Mouse (Mus musculus) intestine, postnatal 0 days (tissue): ENCODE data around the gene Zxdc. TPM values are rescaled to one million over a fixed set of nuclear protein-coding genes. Genes with fewer than 3 reads are reported as not detected.

Experiments
- ATAC-seq: fragments of 200-750 bp; cut with Nextera tagmentation; 2 replicates; pipeline ENCODE4 v1.8.0; 2017; ENCODE audit warnings: mild to moderate bottlenecking, moderate TSS enrichment, moderate library complexity
- H3K27ac ChIP-seq: fragments of 300-500 bp; sonication (generic); 2 replicates; pipeline ENCODE4 v1.5.1; 2014; ENCODE audit warnings: mild to moderate bottlenecking, low read depth, low read length, moderate library complexity
- H3K27me3 ChIP-seq: fragments of 300-500 bp; sonication (generic); replicated peaks from 2 replicates; pipeline ENCODE4 v1.6.1; 2014; ENCODE audit warnings: low read length, mixed read lengths; ENCODE audit not compliant: control insufficient read depth, insufficient read depth
- H3K36me3 ChIP-seq: fragments of 300-500 bp; sonication (generic); 2 replicates; pipeline ENCODE4 v1.6.1; 2014; ENCODE audit warnings: mild to moderate bottlenecking, moderate library complexity; ENCODE audit not compliant: control insufficient read depth, insufficient read depth
- H3K4me1 ChIP-seq: fragments of 300-500 bp; sonication (generic); replicated peaks from 2 replicates; pipeline ENCODE4 v1.6.1; 2014; ENCODE audit warnings: antibody characterized with exemption, low read length, mixed read lengths; ENCODE audit not compliant: control insufficient read depth, insufficient read depth
- H3K4me2 ChIP-seq: fragments of 300-500 bp; sonication (generic); replicated peaks from 2 replicates; pipeline ENCODE4 v1.6.1; 2014; ENCODE audit warnings: low read depth, mild to moderate bottlenecking, moderate library complexity
- H3K4me3 ChIP-seq: fragments of 300-500 bp; sonication (generic); 2 replicates; pipeline ENCODE4 v1.5.1; 2014; ENCODE audit warnings: low read depth, low read length
- H3K9ac ChIP-seq: fragments of 300-500 bp; sonication (generic); 2 replicates; pipeline ENCODE4 v1.6.1; 2014; ENCODE audit warnings: mild to moderate bottlenecking, low read depth, low read length
- H3K9me3 ChIP-seq: fragments of 300-500 bp; sonication (generic); 2 replicates; pipeline ENCODE4 v1.6.1; 2016; ENCODE audit warnings: mixed run types; ENCODE audit not compliant: control insufficient read depth
- CTCF ChIP-seq: sonication (generic); IDR thresholded peaks from 2 replicates; pipeline ENCODE4 v1.5.1; 2016; ENCODE audit warnings: low read depth, mild to moderate bottlenecking, control low read depth, antibody characterized with exemption, moderate library complexity
- WGBS: fragments of 180-500 bp; shearing (Covaris S2); extraction: QIAGEN DNeasy Blood & Tissue Kit; methylation state at CpG from one replicate; pipeline ENCODE4 v1.1.7; 2014; 5-methylcytosine and 5-hydroxymethylcytosine counted together
- polyA plus RNA-seq: library from polyadenylated mRNA; unstranded; fragments of >200 nt; fragmentation: Nextera tagmentation; extraction: Ambion mirVana; gene quantifications from 2 replicates; pipeline ENCODE4 v1.2.1, GENCODE M21; 2015

Zxdc gene
- polyA plus RNA-seq, 1 experiment from 2014 or later = 5.3 TPM

DNA sequence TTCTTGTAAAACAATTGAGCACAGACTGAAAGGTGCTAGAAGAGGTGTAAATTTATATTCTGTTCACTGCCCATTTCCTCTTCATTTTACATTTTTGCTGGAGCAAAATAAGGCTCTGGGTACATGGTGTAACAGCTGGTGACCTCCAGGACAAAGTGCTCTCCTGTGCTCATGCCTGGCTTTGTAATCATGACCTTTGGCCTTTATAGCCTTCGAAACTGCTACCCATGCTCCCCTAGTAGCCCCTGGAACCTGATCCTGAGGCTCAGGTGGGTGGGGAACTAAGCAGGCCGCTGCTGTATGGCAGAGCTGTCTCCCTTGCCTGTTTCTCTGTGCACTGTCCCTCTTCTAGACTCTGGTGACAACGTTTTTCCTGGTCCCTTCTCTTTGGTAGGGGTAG is 24.7 kb downstream of the Zxdc start:
- H3K36me3 ChIP-seq = peaks cover 24% of the 10 kb centered on the region
- H3K4me1 ChIP-seq = peaks cover 3% of the 10 kb centered on the region; the same call in 1 of the 2 replicates
- 39% methylated on average over 3 of the region's 3 CpGs for WGBS
- no peak overlapping the region for H3K9ac ChIP-seq
- TF ChIP-seq CTCF = no peak
- no peak overlapping the region for H3K4me3 ChIP-seq
- H3K27ac ChIP-seq = no peak overlapping the region
- no peaks in the 10 kb centered on the region for H3K27me3 ChIP-seq
- peak; percentile 58 for ATAC-seq
- H3K9me3 ChIP-seq = no peaks in the 10 kb centered on the region
- H3K4me2 ChIP-seq = no peak overlapping the region

DNA sequence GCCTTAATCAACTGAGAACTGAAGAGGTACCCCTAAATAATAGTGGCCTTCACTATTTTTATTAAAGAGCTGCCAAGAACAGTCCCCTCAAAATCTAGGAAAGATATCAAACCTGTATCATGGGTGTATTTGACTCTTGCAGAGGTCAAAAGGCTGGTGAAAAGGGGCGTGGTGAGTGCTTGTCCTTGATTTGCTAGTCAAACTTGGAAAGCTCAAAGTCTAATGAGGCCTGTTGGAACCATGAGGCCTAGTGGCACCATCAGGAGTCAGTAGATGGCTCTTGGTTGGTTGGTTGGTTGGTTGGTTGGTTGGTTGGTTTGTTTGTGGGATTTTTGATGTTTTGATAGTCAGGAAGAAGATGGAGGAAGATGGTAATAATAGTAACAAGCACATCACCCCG is 26.5 kb downstream of the Zxdc start:
- ATAC-seq = no peak
- peaks cover 3% of the 10 kb centered on the region; the same call in 1 of the 2 replicates for H3K4me1 ChIP-seq
- H3K9me3 ChIP-seq = no peaks in the 10 kb centered on the region
- H3K27me3 ChIP-seq = no peaks in the 10 kb centered on the region
- TF ChIP-seq CTCF = no peak
- no peak overlapping the region for H3K9ac ChIP-seq
- no peak overlapping the region for H3K4me2 ChIP-seq
- no peak overlapping the region for H3K27ac ChIP-seq
- peaks cover 30% of the 10 kb centered on the region for H3K36me3 ChIP-seq
- no peak overlapping the region for H3K4me3 ChIP-seq
- WGBS = 84% methylated on average over 2 of the region's 2 CpGs

DNA sequence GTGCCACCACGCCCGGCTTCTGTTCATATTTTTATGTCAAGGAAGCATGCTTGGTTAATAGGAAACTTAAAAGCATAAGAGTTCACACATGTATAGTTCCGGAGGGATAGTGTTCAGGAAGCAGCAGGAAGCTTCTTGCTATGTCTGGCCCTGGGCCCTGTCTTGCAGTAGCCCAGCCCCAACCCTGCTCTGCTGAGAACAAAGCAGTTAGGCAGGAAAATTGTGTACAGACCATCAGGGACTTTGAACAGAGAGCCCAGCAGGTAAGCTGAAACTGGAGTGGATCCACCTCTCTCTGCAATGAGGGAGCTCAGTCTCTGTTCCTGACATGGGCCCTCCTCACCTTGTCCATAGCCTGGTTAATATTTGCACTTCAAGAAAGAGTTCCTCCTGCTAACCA is 28.0 kb downstream of the Zxdc start:
- Histone ChIP-seq H3K36me3 (peaks cover 37% of the 10 kb centered on the region), H3K27me3 (no peaks in the 10 kb centered on the region), H3K27ac (no peak overlapping the region; the same call in 1 of the 2 replicates), H3K9me3 (no peaks in the 10 kb centered on the region), H3K4me1 (peaks cover 3% of the 10 kb centered on the region; the same call in 1 of the 2 replicates), H3K4me2 (no peak overlapping the region), H3K9ac (no peak overlapping the region), H3K4me3 (no peak overlapping the region)
- 54% methylated on average over 3 of the region's 3 CpGs for WGBS
- TF ChIP-seq CTCF = no peak
- peak; percentile 69 for ATAC-seq

DNA sequence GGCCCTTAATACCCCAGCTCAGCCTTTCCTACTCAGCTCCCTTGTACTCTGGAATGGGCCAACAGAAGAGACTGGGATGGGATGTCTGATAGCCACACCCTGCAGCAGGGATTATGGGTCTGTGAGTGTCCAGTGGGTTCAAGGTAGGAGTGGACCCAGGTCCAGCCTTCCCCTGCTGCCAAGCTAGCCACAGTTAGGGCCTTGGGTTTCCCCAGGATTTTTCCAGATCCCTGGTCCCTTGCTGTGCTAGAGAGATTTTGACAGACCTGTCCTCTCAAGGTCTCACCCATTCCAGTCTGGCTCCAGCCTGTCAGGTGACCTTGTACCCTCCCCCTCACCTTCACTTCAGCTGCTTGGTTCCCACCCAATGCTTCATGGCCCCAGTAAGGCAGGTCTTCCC is 39.3 kb downstream of the Zxdc start:
- Histone ChIP-seq H3K4me2 (no peak overlapping the region), H3K36me3 (peaks cover 6% of the 10 kb centered on the region; the same call in 1 of the 2 replicates), H3K9me3 (no peaks in the 10 kb centered on the region), H3K27ac (no peak overlapping the region), H3K4me3 (no peak overlapping the region), H3K4me1 (no peaks in the 10 kb centered on the region), H3K27me3 (no peaks in the 10 kb centered on the region), H3K9ac (no peak overlapping the region)
- TF ChIP-seq CTCF = no peak
- ATAC-seq = no peak

DNA sequence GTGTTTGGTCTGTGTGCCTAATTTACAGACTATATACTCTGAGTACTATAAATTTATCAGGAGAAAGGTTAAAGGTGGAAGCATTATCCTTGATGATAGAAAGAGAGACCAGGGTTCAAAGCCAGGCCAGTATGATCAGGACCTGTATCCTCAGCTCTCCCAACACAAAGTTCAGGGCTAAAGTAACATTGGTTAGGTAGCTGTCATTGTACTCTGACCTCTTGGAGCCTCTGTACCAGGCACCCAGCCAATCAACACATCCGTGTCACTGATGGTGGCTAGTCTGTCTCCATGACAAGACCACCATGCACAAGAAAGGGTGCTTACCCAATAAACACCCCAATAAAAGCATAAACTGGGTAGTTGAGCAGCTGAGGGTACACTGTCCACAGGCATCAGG is 41.7 kb downstream of the Zxdc start:
- ATAC-seq = no peak
- Histone ChIP-seq H3K4me2 (no peak overlapping the region), H3K9me3 (no peaks in the 10 kb centered on the region), H3K4me1 (no peaks in the 10 kb centered on the region), H3K36me3 (no peaks in the 10 kb centered on the region; the same call in 1 of the 2 replicates), H3K9ac (no peak overlapping the region), H3K27ac (no peak overlapping the region), H3K4me3 (no peak overlapping the region), H3K27me3 (no peaks in the 10 kb centered on the region)
- WGBS = 71% methylated on average over 1 of the region's 1 CpGs
- TF ChIP-seq CTCF = no peak

DNA sequence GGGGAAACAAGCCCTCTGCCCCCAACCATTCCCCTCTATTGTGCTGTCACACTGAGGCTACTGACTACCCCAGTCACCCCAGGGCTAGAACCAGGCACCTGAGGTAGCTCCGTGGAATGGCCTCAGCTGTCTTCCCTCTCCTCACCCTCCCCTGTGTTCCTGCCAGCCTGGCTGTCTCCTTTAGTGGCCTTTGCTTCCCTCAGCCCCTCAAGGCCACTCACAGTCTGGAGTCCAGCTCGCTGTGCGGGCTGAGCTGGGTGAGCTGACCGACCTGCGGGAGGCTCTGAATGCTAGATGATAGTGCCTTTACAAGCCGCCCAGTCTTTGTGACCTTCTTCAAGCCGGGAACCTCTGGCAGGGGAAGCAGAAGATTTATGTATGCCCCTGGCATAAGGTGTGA is 42.6 kb downstream of the Zxdc start:
- H3K27me3 ChIP-seq = no peaks in the 10 kb centered on the region
- H3K27ac ChIP-seq = no peak overlapping the region
- TF ChIP-seq CTCF = no peak
- ATAC-seq = no peak
- no peaks in the 10 kb centered on the region for H3K4me1 ChIP-seq
- no peak overlapping the region for H3K4me2 ChIP-seq
- H3K4me3 ChIP-seq = no peak overlapping the region
- no peaks in the 10 kb centered on the region for H3K9me3 ChIP-seq
- H3K9ac ChIP-seq = no peak overlapping the region
- 72% methylated on average over 7 of the region's 7 CpGs for WGBS
- H3K36me3 ChIP-seq = no peaks in the 10 kb centered on the region; the same call in 1 of the 2 replicates

DNA sequence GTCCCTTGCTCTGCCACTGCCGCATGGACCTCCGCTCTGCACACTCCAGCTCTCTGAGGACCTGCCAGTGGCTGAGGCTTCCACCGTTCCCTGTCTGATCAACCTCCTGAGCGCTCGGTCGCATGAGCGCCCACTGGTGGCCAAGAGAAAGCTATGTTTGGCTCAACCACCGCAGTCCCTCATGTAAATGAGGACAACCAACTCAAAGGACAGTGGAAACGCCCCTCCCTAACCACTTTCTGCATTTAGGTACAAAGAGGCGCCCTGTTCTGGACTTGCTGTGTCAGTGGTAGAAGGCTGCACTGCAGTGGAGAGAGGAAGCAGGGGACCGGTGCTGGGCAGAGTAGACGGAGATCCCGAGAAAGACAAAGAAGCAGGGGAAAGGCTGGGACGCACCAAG is 53.3 kb downstream of the Zxdc start:
- Histone ChIP-seq H3K4me3 (no peak overlapping the region), H3K27ac (no peak overlapping the region), H3K9me3 (no peaks in the 10 kb centered on the region), H3K9ac (no peak overlapping the region), H3K4me2 (peak overlapping the region; percentile 56), H3K36me3 (no peaks in the 10 kb centered on the region), H3K27me3 (no peaks in the 10 kb centered on the region), H3K4me1 (no peaks in the 10 kb centered on the region)
- 11% methylated on average over 14 of the region's 14 CpGs for WGBS
- peak; percentile 65 for ATAC-seq
- TF ChIP-seq CTCF = peak; percentile 96
